Mouse (Mus musculus) heart, postnatal 0 days (tissue): ENCODE measurements around the gene Htra2.

Experiments
- CTCF ChIP-seq: IDR thresholded peaks from 2 replicates; pipeline ENCODE4 v1.5.1; 2016; ENCODE audit warnings: antibody characterized with exemption, control low read depth, low read depth
- EP300 ChIP-seq: IDR thresholded peaks from 2 replicates; pipeline ENCODE4 v1.6.1; 2016; ENCODE audit warnings: antibody characterized with exemption, low read depth

DNA sequence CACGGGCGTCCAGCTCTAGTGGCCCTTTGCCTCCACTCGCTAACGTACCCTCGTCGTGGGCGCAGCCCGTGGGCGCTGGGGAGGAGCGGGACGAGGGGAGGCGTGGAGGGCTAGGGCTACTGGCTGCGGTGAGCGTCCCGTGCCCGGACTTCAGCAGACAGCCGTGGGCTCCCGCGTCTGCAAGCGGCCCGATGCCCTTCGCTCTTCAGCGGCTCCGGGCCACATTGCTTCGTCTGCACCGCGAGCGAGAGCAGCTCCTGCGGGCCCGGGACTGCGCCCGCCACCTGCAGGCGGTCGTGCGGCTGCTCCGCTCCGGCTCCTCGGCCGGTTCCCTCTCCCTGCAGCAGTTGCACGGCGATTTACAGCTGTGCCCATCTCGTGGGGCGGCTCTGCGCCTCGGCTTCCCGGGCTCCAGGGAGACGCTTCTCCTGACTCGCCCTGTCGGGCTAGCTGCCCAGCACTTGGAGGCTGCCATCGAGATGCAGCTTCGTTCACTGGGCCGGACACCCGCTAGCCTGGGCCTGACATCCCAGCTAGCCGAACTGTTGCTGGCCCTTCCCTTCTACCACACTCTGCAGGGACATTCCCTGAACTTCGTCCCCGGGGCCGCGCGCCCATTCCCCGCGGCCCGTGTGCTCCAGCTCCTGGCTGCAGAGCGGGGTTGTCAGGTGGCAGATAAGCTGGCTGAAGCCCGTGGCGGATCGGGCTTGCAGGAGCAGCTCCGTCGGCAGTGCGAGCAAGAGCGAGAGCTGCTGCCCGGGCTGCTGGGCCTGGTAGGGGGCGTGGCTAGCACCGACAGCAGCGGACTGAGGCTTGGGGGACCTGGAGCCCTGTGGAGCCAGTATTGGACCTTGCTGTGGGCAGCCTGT is 46.8 kb upstream of the Htra2 start:
- TF ChIP-seq CTCF, result peak; percentile 56
- no peak for TF ChIP-seq EP300
